In genomic region chr4:52526464-52526863, GRCm38 (mm10) we compare ENCODE assay signal across 21 mouse cellular contexts. TPM values are rescaled to one million over a fixed set of nuclear protein-coding genes. Genes with fewer than 3 reads are reported as not detected.
DNase-seq lines count a peak whose midpoint lies in the region; ATAC-seq lines count a peak whose summit lies in the region.
"Had no signal": no experiment of that assay in that cellular context is flagged by ENCODE, and none has a peak within 500 bp of the region (broad histone marks: within the 10 kb centered on the region; RNA-seq: fewer than 3 reads in every experiment).

No protein-coding gene starts in this region.

- 71% methylated on average over 5 of the region's 5 CpGs for WGBS in hindbrain, embryonic 11.5 days
- WGBS in hindbrain, embryonic 10.5 days = 73% methylated on average over 5 of the region's 5 CpGs
- WGBS in neural tube, embryonic 12.5 days = 70% methylated on average over 5 of the region's 5 CpGs
- WGBS in hindbrain, embryonic 16.5 days = 57% methylated on average over 5 of the region's 5 CpGs

- ATAC-seq in hindbrain, embryonic 11.5 days (ENCODE audit: low FRiP score) = peak; percentile 43
- ATAC-seq in neural tube, embryonic 12.5 days (ENCODE audit: low FRiP score, low read depth) = 0 out of 2 replicates have a peak, but pooled peaks have one; percentile 25
- peak; percentile 65; the same call in 1 of the 2 replicates for ATAC-seq in hindbrain, embryonic 16.5 days
- ATAC-seq: forebrain, embryonic 13.5 days; forebrain, embryonic 16.5 days; intestine, embryonic 15.5 days had no signal

- no peak overlapping the region for H3K27ac ChIP-seq in hindbrain, embryonic 11.5 days (ENCODE audit: low read depth, low read length)
- H3K27ac ChIP-seq in hindbrain, embryonic 10.5 days = no peak overlapping the region
- H3K27ac ChIP-seq in neural tube, embryonic 12.5 days = no peak overlapping the region
- no peak overlapping the region for H3K27ac ChIP-seq in hindbrain, embryonic 16.5 days (ENCODE audit: low read depth, low read length)
- H3K27ac ChIP-seq: forebrain, embryonic 10.5 days; forebrain, embryonic 13.5 days; gastrocnemius, adult 2 months; intestine, embryonic 15.5 days had no signal

- no peaks in the 10 kb centered on the region for H3K9me3 ChIP-seq in hindbrain, embryonic 11.5 days (ENCODE audit: control insufficient read depth, low read length)
- no peaks in the 10 kb centered on the region for H3K9me3 ChIP-seq in hindbrain, embryonic 10.5 days
- no peaks in the 10 kb centered on the region for H3K9me3 ChIP-seq in neural tube, embryonic 12.5 days
- H3K9me3 ChIP-seq in hindbrain, embryonic 16.5 days (ENCODE audit: control insufficient read depth, low read length) = no peaks in the 10 kb centered on the region
- H3K9me3 ChIP-seq: forebrain, embryonic 10.5 days; forebrain, embryonic 13.5 days; intestine, embryonic 15.5 days had no signal

- H3K4me2 ChIP-seq in hindbrain, embryonic 11.5 days (replicated peaks; ENCODE audit: low read depth, low read length) = no peak overlapping the region
- no peak overlapping the region for H3K4me2 ChIP-seq in neural tube, embryonic 12.5 days (replicated peaks)
- H3K4me2 ChIP-seq in hindbrain, embryonic 16.5 days (ENCODE audit: low read length) = no peak overlapping the region
- H3K4me2 ChIP-seq: forebrain, embryonic 13.5 days; heart, embryonic 11.5 days; intestine, embryonic 15.5 days had no signal

- no peak overlapping the region for H3K4me3 ChIP-seq in hindbrain, embryonic 11.5 days (ENCODE audit: low read depth, low read length)
- no peak overlapping the region for H3K4me3 ChIP-seq in hindbrain, embryonic 10.5 days
- no peak overlapping the region for H3K4me3 ChIP-seq in neural tube, embryonic 12.5 days
- H3K4me3 ChIP-seq in hindbrain, embryonic 16.5 days (ENCODE audit: low read length) = no peak overlapping the region
- H3K4me3 ChIP-seq: forebrain, embryonic 10.5 days; forebrain, embryonic 13.5 days; gastrocnemius, adult 2 months; intestine, embryonic 15.5 days had no signal

- no peaks in the 10 kb centered on the region for H3K36me3 ChIP-seq in hindbrain, embryonic 11.5 days (ENCODE audit: control insufficient read depth, insufficient read depth, low read length)
- no peaks in the 10 kb centered on the region for H3K36me3 ChIP-seq in hindbrain, embryonic 10.5 days
- no peaks in the 10 kb centered on the region for H3K36me3 ChIP-seq in neural tube, embryonic 12.5 days
- no peaks in the 10 kb centered on the region for H3K36me3 ChIP-seq in hindbrain, embryonic 16.5 days (ENCODE audit: control insufficient read depth, insufficient read depth, low read length)
- H3K36me3 ChIP-seq: forebrain, embryonic 10.5 days; intestine, embryonic 15.5 days had no signal

- no peaks in the 10 kb centered on the region for H3K27me3 ChIP-seq in hindbrain, embryonic 11.5 days (ENCODE audit: control insufficient read depth, insufficient read depth, low read length)
- no peaks in the 10 kb centered on the region for H3K27me3 ChIP-seq in hindbrain, embryonic 10.5 days (ENCODE audit: insufficient read depth, poor library complexity, severe bottlenecking)
- H3K27me3 ChIP-seq in neural tube, embryonic 12.5 days (replicated peaks) = no peaks in the 10 kb centered on the region
- no peaks in the 10 kb centered on the region for H3K27me3 ChIP-seq in hindbrain, embryonic 16.5 days (replicated peaks; ENCODE audit: control insufficient read depth, insufficient read depth, low read length)
- H3K27me3 ChIP-seq: forebrain, embryonic 13.5 days; intestine, embryonic 15.5 days had no signal

- no peak for DNase-seq in hindbrain, embryonic 11.5 days (ENCODE audit: low spot score)
- no peak for DNase-seq in hindbrain, embryonic 10.5 days (ENCODE audit: low spot score)
- no peak for DNase-seq in neural tube, embryonic 10.5 days (ENCODE audit: extremely low spot score, low spot score)
- DNase-seq in kidney, postnatal 25 days = no peak
- DNase-seq: adrenal gland, postnatal 10 days; adrenal gland, postnatal 36 days; cerebellum, adult 18-20 months; cerebellum, adult 9-10 months; gastrocnemius, adult 2 months; gastrocnemius, postnatal 14 days; heart, adult 11 months had no signal

- no peak overlapping the region for H3K9ac ChIP-seq in hindbrain, embryonic 11.5 days (ENCODE audit: low read depth, low read length)
- H3K9ac ChIP-seq in neural tube, embryonic 12.5 days = no peak overlapping the region
- H3K9ac ChIP-seq in hindbrain, embryonic 16.5 days (ENCODE audit: low read depth, low read length) = no peak overlapping the region
- H3K9ac ChIP-seq: forebrain, embryonic 13.5 days; intestine, embryonic 15.5 days had no signal

- no peaks in the 10 kb centered on the region for H3K4me1 ChIP-seq in hindbrain, embryonic 11.5 days (replicated peaks; ENCODE audit: control insufficient read depth, insufficient read depth, low read length)
- no peaks in the 10 kb centered on the region for H3K4me1 ChIP-seq in hindbrain, embryonic 10.5 days (replicated peaks)
- H3K4me1 ChIP-seq in neural tube, embryonic 12.5 days = no peaks in the 10 kb centered on the region
- no peaks in the 10 kb centered on the region for H3K4me1 ChIP-seq in hindbrain, embryonic 16.5 days (ENCODE audit: control insufficient read depth, insufficient read depth, low read depth, low read length)
- H3K4me1 ChIP-seq: forebrain, embryonic 10.5 days; forebrain, embryonic 13.5 days; intestine, embryonic 15.5 days had no signal

RNA-seq across cellular contexts. Expression of gene Vma21-ps, which starts 29.4 kb away (rescaled TPM):
- 0.79 TPM in 1 of 2 replicates, not detected in the other for polyA plus RNA-seq in hindbrain, embryonic 11.5 days (2014; fragmentation: Nextera tagmentation; extraction: Ambion mirVana)
- not detected in 2 replicates for polyA plus RNA-seq in hindbrain, embryonic 10.5 days (2016; fragmentation: Nextera tagmentation; extraction: Ambion mirVana)
- not detected in 2 replicates for polyA plus RNA-seq in neural tube, embryonic 12.5 days (2016; fragmentation: Nextera tagmentation; extraction: Ambion mirVana)
- 1.5 and 4.3 TPM in 2 replicates for polyA plus RNA-seq in hindbrain, embryonic 16.5 days (2015; fragmentation: Nextera tagmentation; extraction: Ambion mirVana)
- polyA plus RNA-seq: embryonic facial prominence, embryonic 11.5 days; forebrain, embryonic 10.5 days; heart, embryonic 11.5 days; heart, embryonic 14.5 days; heart, postnatal 0 days had no signal
